Mouse (Mus musculus): ENCODE measurements at regions not wholly inside any gene's neighbourhood (a gene's known extent, or its start where the extent isn't known, plus 50 kb on each side); places are given as distances from the start of the nearest gene placed in this dataset.

GRCm38 (mm10) chr16:19834128-19834527 is 74.1 kb downstream of the B3gnt5 start:
- TF ChIP-seq CTCF (IDR thresholded peaks at IDR 0.05; ENCODE audit: low read depth) (no peak), EP300 (optimal IDR thresholded peaks at IDR 0.05) (no peak)
- no peaks in the 10 kb centered on the region for H3K36me3 ChIP-seq (ENCODE audit: control insufficient read depth, insufficient read depth, low read length)
- no peaks in the 10 kb centered on the region for H3K27me3 ChIP-seq (ENCODE audit: control insufficient read depth, insufficient read depth, low read length)
- H3K9ac ChIP-seq (ENCODE audit: low read length), result no peak overlapping the region
- no peak overlapping the region for H3K4me2 ChIP-seq (replicated peaks; ENCODE audit: low read depth)
- H3K4me3 ChIP-seq (ENCODE audit: low read depth, low read length), result no peak overlapping the region
- H3K27ac ChIP-seq (replicated peaks), result no peak overlapping the region
- no peaks in the 10 kb centered on the region for H3K9me3 ChIP-seq (ENCODE audit: control insufficient read depth, low read length)
- no peaks in the 10 kb centered on the region for H3K4me1 ChIP-seq (replicated peaks; ENCODE audit: control insufficient read depth, insufficient read depth)
- ATAC-seq (ENCODE audit: low FRiP score, low TSS enrichment) (no peak), DNase-seq (ENCODE audit: low spot score) (no peak)
- WGBS, result 91% methylated on average over 2 of the region's 2 CpGs

- Histone ChIP-seq H3K27ac (replicated peaks) (no peak overlapping the region), H3K9ac (ENCODE audit: low read length) (no peak overlapping the region), H3K4me3 (ENCODE audit: low read depth, low read length) (no peak overlapping the region), H3K9me3 (ENCODE audit: control insufficient read depth, low read length) (no peaks in the 10 kb centered on the region), H3K4me2 (replicated peaks; ENCODE audit: low read depth) (no peak overlapping the region), H3K4me1 (replicated peaks; ENCODE audit: control insufficient read depth, insufficient read depth) (no peaks in the 10 kb centered on the region), H3K27me3 (ENCODE audit: control insufficient read depth, insufficient read depth, low read length) (no peaks in the 10 kb centered on the region), H3K36me3 (ENCODE audit: control insufficient read depth, insufficient read depth, low read length) (no peaks in the 10 kb centered on the region)
- TF ChIP-seq CTCF (IDR thresholded peaks at IDR 0.05; ENCODE audit: low read depth) (no peak), EP300 (optimal IDR thresholded peaks at IDR 0.05) (no peak)
- WGBS, result 82% methylated on average over 2 of the region's 2 CpGs
- ATAC-seq (ENCODE audit: low FRiP score, low TSS enrichment), result no peak
- no peak for DNase-seq (ENCODE audit: low spot score)
Measured at GRCm38 (mm10) chr16:19834750-19835149, 74.7 kb downstream of the B3gnt5 start.

DNA sequence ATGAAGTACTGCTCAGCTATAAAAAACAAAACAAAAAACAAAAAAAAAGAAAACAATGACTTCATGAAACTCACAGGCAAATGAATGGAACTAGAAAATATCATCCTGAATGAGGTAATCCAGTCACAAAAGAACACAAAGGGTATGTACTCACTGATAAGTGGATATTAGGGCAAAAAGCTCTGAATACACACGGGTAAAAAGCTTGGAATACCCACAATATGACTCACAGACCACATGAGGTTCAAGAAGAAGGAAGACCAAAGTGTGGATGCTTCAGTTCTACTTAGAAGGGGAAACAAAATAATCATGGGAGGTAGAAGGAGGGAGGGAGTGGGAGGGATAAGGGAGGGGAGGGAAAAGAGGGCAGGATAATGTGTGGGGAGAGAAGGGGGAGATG is 79.8 kb downstream of the B3gnt5 start:
- H3K4me3 ChIP-seq (ENCODE audit: low read depth, low read length), result no peak overlapping the region
- no peak overlapping the region for H3K9ac ChIP-seq (ENCODE audit: low read length)
- H3K27ac ChIP-seq (replicated peaks), result no peak overlapping the region
- no peak for ATAC-seq (ENCODE audit: low FRiP score, low TSS enrichment)
- H3K4me1 ChIP-seq (replicated peaks; ENCODE audit: control insufficient read depth, insufficient read depth), result no peaks in the 10 kb centered on the region
- no peaks in the 10 kb centered on the region for H3K36me3 ChIP-seq (ENCODE audit: control insufficient read depth, insufficient read depth, low read length)
- no peak for DNase-seq (ENCODE audit: low spot score)
- TF ChIP-seq EP300 (optimal IDR thresholded peaks at IDR 0.05) (no peak), CTCF (IDR thresholded peaks at IDR 0.05; ENCODE audit: low read depth) (no peak)
- H3K27me3 ChIP-seq (ENCODE audit: control insufficient read depth, insufficient read depth, low read length), result no peaks in the 10 kb centered on the region
- WGBS, result 20% methylated on average over 1 of the region's 1 CpGs
- no peak overlapping the region for H3K4me2 ChIP-seq (replicated peaks; ENCODE audit: low read depth)
- no peaks in the 10 kb centered on the region for H3K9me3 ChIP-seq (ENCODE audit: control insufficient read depth, low read length)

DNA sequence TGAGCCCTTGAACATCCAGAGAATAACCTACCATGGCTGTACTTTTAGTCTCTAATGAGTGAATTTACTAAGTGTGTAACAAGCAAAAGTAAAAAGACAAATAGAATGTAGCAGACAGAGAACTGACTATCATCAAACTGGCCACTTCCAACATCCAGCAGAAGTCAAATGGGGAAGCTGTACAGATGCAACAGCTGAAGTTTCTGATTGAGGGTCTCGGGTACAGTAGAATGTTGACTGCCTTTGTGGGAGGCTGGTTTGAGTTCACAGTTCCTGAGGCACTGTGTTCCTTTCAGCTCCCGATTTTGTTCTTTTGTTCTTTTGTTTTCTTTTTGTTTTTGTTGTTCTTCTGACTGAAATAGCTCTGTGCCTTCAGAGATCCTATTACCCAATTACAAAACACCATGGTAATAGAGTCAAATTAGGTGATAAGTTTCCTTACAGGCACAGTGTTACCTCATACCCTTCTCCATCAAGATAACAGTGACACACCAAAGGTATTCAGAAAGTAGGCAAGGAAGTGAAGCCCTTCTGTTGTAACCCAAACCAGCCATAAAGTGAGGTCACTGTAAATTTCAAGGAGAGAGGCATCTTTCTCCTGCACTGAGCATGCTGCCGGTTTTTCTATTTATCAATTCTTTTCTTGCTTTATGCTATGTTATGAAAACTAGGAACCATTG is 82.5 kb downstream of the B3gnt5 start:
- TF ChIP-seq CTCF (IDR thresholded peaks at IDR 0.05; ENCODE audit: low read depth) (no peak), EP300 (optimal IDR thresholded peaks at IDR 0.05) (no peak)
- DNase-seq (ENCODE audit: low spot score), result no peak
- H3K27me3 ChIP-seq (ENCODE audit: control insufficient read depth, insufficient read depth, low read length), result no peaks in the 10 kb centered on the region

GRCm38 (mm10) chr16:19843738-19844137 is 83.7 kb downstream of the B3gnt5 start:
- no peak for TF ChIP-seq CTCF (IDR thresholded peaks at IDR 0.05; ENCODE audit: low read depth)
- no peak for TF ChIP-seq EP300 (optimal IDR thresholded peaks at IDR 0.05)
- no peak for ATAC-seq (ENCODE audit: low FRiP score, low TSS enrichment)
- Histone ChIP-seq H3K36me3 (ENCODE audit: control insufficient read depth, insufficient read depth, low read length) (no peaks in the 10 kb centered on the region), H3K27me3 (ENCODE audit: control insufficient read depth, insufficient read depth, low read length) (no peaks in the 10 kb centered on the region), H3K4me1 (replicated peaks; ENCODE audit: control insufficient read depth, insufficient read depth) (no peaks in the 10 kb centered on the region), H3K27ac (replicated peaks) (no peak overlapping the region), H3K4me2 (replicated peaks; ENCODE audit: low read depth) (no peak overlapping the region), H3K4me3 (ENCODE audit: low read depth, low read length) (no peak overlapping the region), H3K9ac (ENCODE audit: low read length) (no peak overlapping the region), H3K9me3 (ENCODE audit: control insufficient read depth, low read length) (no peaks in the 10 kb centered on the region)
- DNase-seq (ENCODE audit: low spot score), result no peak

More for the DNA sequence above, 82.5 kb downstream of the B3gnt5 start:
- Histone ChIP-seq H3K4me2 (replicated peaks; ENCODE audit: low read depth) (no peak overlapping the region), H3K4me1 (replicated peaks; ENCODE audit: control insufficient read depth, insufficient read depth) (no peaks in the 10 kb centered on the region), H3K36me3 (ENCODE audit: control insufficient read depth, insufficient read depth, low read length) (no peaks in the 10 kb centered on the region), H3K27ac (replicated peaks) (no peak overlapping the region), H3K9ac (ENCODE audit: low read length) (no peak overlapping the region), H3K4me3 (ENCODE audit: low read depth, low read length) (no peak overlapping the region), H3K9me3 (ENCODE audit: control insufficient read depth, low read length) (no peaks in the 10 kb centered on the region)
- WGBS, result 31% methylated on average over 3 of the region's 3 CpGs
- no peak for ATAC-seq (ENCODE audit: low FRiP score, low TSS enrichment)

- 16% methylated on average over 1 of the region's 1 CpGs for WGBS
- no peak for DNase-seq (ENCODE audit: low spot score)
Measured at GRCm38 (mm10) chr16:19848395-19848794, 88.4 kb downstream of the B3gnt5 start.

More at GRCm38 (mm10) chr16:19848395-19848794, 88.4 kb downstream of the B3gnt5 start:
- ATAC-seq (ENCODE audit: low FRiP score, low TSS enrichment), result no peak
- Histone ChIP-seq H3K27me3 (ENCODE audit: control insufficient read depth, insufficient read depth, low read length) (no peaks in the 10 kb centered on the region), H3K4me1 (replicated peaks; ENCODE audit: control insufficient read depth, insufficient read depth) (no peaks in the 10 kb centered on the region), H3K36me3 (ENCODE audit: control insufficient read depth, insufficient read depth, low read length) (no peaks in the 10 kb centered on the region), H3K9ac (ENCODE audit: low read length) (no peak overlapping the region), H3K9me3 (ENCODE audit: control insufficient read depth, low read length) (no peaks in the 10 kb centered on the region), H3K4me3 (ENCODE audit: low read depth, low read length) (no peak overlapping the region), H3K27ac (replicated peaks) (no peak overlapping the region), H3K4me2 (replicated peaks; ENCODE audit: low read depth) (no peak overlapping the region)
- TF ChIP-seq EP300 (optimal IDR thresholded peaks at IDR 0.05) (no peak), CTCF (IDR thresholded peaks at IDR 0.05; ENCODE audit: low read depth) (peak; percentile 77)

All from stomach, postnatal 0 days (tissue).